Mouse (Mus musculus): Measurements from ENCODE around the gene Crim1. TPM values are rescaled to one million over a fixed set of nuclear protein-coding genes. Genes with fewer than 3 reads are reported as not detected.

The Crim1 gene
- polyA plus RNA-seq, 1 experiment from 2014 or later: 5.6 TPM

- H3K27ac ChIP-seq: no peak overlapping the region
- H3K27me3 ChIP-seq: no peaks in the 10 kb centered on the region
- no peak overlapping the region for H3K9ac ChIP-seq (replicated peaks)
- no peaks in the 10 kb centered on the region for H3K36me3 ChIP-seq
- whole genome bisulfite sequencing: 37% methylated on average over 5 of the region's 5 CpGs
- ATAC-seq (ENCODE audit: insufficient number of reproducible peaks, insufficient read depth, low FRiP score, low TSS enrichment, low read depth): no peak
- peaks cover 57% of the 10 kb centered on the region for H3K4me1 ChIP-seq (replicated peaks)
- no peak overlapping the region for H3K4me3 ChIP-seq (replicated peaks)
- no peaks in the 10 kb centered on the region for H3K9me3 ChIP-seq
- H3K4me2 ChIP-seq: no peak overlapping the region
These were observed 11.8 kb downstream of the Crim1 start for GRCm38 (mm10) chr17:78211881-78212280.

DNA sequence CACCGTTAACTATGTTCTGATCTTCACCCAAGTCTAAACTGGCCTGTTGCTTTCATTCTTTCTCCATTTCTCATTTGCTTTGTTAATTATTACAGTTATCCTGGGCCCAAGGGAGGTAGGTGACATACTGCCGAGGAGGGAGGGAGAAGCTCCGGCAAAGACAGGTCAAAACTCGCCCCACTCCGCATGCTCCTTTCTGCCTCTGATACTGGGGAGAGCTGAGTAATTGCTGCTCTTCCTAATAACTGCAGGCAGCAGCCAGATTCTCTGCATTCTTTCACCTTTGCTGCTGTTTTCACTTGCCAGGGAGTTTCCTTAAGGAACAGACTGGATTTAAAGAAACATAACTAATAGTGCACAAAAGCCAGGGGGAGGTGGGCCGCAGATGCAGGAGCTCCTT lies 13.1 kb downstream of the Crim1 start:
- Histone ChIP-seq H3K9ac (replicated peaks) (no peak overlapping the region), H3K9me3 (no peaks in the 10 kb centered on the region), H3K4me1 (replicated peaks) (peaks cover 50% of the 10 kb centered on the region), H3K4me3 (replicated peaks) (no peak overlapping the region), H3K27me3 (no peaks in the 10 kb centered on the region), H3K36me3 (no peaks in the 10 kb centered on the region), H3K27ac (peak overlapping the region; percentile 41; the same call in 1 of the 2 replicates), H3K4me2 (peak overlapping the region; percentile 26; the same call in 1 of the 2 replicates)
- WGBS: 38% methylated on average over 6 of the region's 6 CpGs
- no peak for ATAC-seq (ENCODE audit: insufficient number of reproducible peaks, insufficient read depth, low FRiP score, low TSS enrichment, low read depth)

GRCm38 (mm10) chr17:78216526-78216925 lies 16.5 kb downstream of the Crim1 start:
- no peaks in the 10 kb centered on the region for H3K36me3 ChIP-seq
- H3K27me3 ChIP-seq: no peaks in the 10 kb centered on the region
- no peak for ATAC-seq (ENCODE audit: insufficient number of reproducible peaks, insufficient read depth, low FRiP score, low TSS enrichment, low read depth)
- WGBS: 53% methylated on average over 3 of the region's 3 CpGs
- H3K4me3 ChIP-seq (replicated peaks): no peak overlapping the region
- H3K27ac ChIP-seq: no peak overlapping the region
- no peaks in the 10 kb centered on the region for H3K9me3 ChIP-seq
- peaks cover 36% of the 10 kb centered on the region for H3K4me1 ChIP-seq (replicated peaks)
- no peak overlapping the region for H3K9ac ChIP-seq (replicated peaks)
- no peak overlapping the region for H3K4me2 ChIP-seq

- ATAC-seq (ENCODE audit: insufficient number of reproducible peaks, insufficient read depth, low FRiP score, low TSS enrichment, low read depth): no peak
- H3K9me3 ChIP-seq: no peaks in the 10 kb centered on the region
- no peaks in the 10 kb centered on the region for H3K27me3 ChIP-seq
- no peak overlapping the region for H3K27ac ChIP-seq
- no peak overlapping the region for H3K4me2 ChIP-seq
- H3K4me3 ChIP-seq (replicated peaks): no peak overlapping the region
- no peaks in the 10 kb centered on the region for H3K36me3 ChIP-seq
- H3K9ac ChIP-seq (replicated peaks): no peak overlapping the region
- H3K4me1 ChIP-seq (replicated peaks): peaks cover 31% of the 10 kb centered on the region
- 58% methylated on average over 6 of the region's 6 CpGs for WGBS
These were observed 17.4 kb downstream of the Crim1 start for GRCm38 (mm10) chr17:78217406-78217805.

GRCm38 (mm10) chr17:78218506-78219232 lies 18.6 kb downstream of the Crim1 start:
- Histone ChIP-seq H3K27me3 (no peaks in the 10 kb centered on the region), H3K4me3 (replicated peaks) (no peak overlapping the region), H3K4me1 (replicated peaks) (peaks cover 31% of the 10 kb centered on the region), H3K36me3 (no peaks in the 10 kb centered on the region), H3K9ac (replicated peaks) (no peak overlapping the region), H3K27ac (no peak overlapping the region), H3K4me2 (no peak overlapping the region), H3K9me3 (no peaks in the 10 kb centered on the region)
- WGBS: 89% methylated on average over 10 of the region's 10 CpGs
- no peak for ATAC-seq (ENCODE audit: insufficient number of reproducible peaks, insufficient read depth, low FRiP score, low TSS enrichment, low read depth)

GRCm38 (mm10) chr17:78221007-78221642 lies 21.1 kb downstream of the Crim1 start:
- Histone ChIP-seq H3K27me3 (no peaks in the 10 kb centered on the region), H3K27ac (no peak overlapping the region), H3K4me1 (replicated peaks) (peaks cover 50% of the 10 kb centered on the region), H3K4me2 (no peak overlapping the region), H3K9me3 (no peaks in the 10 kb centered on the region), H3K9ac (replicated peaks) (no peak overlapping the region), H3K4me3 (replicated peaks) (no peak overlapping the region), H3K36me3 (no peaks in the 10 kb centered on the region)
- no peak for ATAC-seq (ENCODE audit: insufficient number of reproducible peaks, insufficient read depth, low FRiP score, low TSS enrichment, low read depth)
- 80% methylated on average over 8 of the region's 8 CpGs for WGBS

GRCm38 (mm10) chr17:78221860-78222259 lies 21.8 kb downstream of the Crim1 start:
- WGBS: 93% methylated on average over 1 of the region's 1 CpGs
- Histone ChIP-seq H3K4me1 (replicated peaks) (peaks cover 52% of the 10 kb centered on the region), H3K36me3 (no peaks in the 10 kb centered on the region), H3K27me3 (no peaks in the 10 kb centered on the region), H3K9ac (replicated peaks) (no peak overlapping the region), H3K4me2 (no peak overlapping the region), H3K9me3 (no peaks in the 10 kb centered on the region), H3K27ac (no peak overlapping the region), H3K4me3 (replicated peaks) (no peak overlapping the region)
- no peak for ATAC-seq (ENCODE audit: insufficient number of reproducible peaks, insufficient read depth, low FRiP score, low TSS enrichment, low read depth)

DNA sequence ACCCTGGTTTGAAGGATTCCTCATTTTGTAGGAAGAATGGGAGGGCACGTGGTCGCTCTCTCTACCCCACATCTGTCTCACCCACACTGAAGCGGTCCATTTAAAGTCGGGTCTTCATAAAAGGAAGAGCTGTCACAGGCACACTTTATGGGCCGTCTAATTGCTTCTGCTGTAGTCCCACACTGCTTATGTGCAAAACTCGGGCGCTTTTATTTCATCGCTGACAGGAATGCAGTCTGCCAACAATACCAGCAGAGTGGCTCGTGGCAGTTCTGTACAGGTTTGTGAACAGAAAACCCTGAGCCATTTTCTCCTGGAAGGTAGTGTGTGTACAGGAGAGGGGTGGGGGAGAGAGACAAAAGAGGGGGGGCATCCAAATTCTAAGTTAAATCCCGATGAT lies 23.9 kb downstream of the Crim1 start:
- Histone ChIP-seq H3K4me1 (replicated peaks) (peaks cover 43% of the 10 kb centered on the region), H3K9me3 (no peaks in the 10 kb centered on the region), H3K4me3 (replicated peaks) (no peak overlapping the region), H3K27me3 (no peaks in the 10 kb centered on the region), H3K4me2 (no peak overlapping the region), H3K36me3 (no peaks in the 10 kb centered on the region), H3K27ac (no peak overlapping the region), H3K9ac (replicated peaks) (no peak overlapping the region)
- WGBS: 31% methylated on average over 10 of the region's 10 CpGs
- no peak for ATAC-seq (ENCODE audit: insufficient number of reproducible peaks, insufficient read depth, low FRiP score, low TSS enrichment, low read depth)

DNA sequence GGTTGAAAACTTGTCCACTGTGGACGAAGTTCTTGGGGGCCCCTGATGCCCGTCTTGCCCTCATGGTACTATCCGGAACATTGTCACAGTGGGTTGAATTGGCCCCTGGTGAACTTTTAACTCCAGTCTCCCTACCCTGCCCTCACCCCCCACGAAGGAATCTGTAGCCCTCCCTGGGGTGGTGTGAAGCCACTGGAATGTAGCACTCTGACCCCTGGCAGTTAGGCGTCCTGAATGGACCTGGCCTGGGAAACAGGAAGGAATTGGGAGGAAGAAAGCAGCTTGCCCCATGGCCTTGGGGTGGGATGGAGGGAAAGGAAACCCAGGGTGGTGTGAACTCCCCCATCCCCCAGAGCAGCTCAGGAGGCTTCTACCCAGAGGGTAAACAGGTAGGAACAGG lies 25.5 kb downstream of the Crim1 start:
- no peaks in the 10 kb centered on the region for H3K36me3 ChIP-seq
- no peak overlapping the region for H3K4me2 ChIP-seq
- no peak overlapping the region for H3K4me3 ChIP-seq (replicated peaks)
- no peaks in the 10 kb centered on the region for H3K9me3 ChIP-seq
- H3K27ac ChIP-seq: no peak overlapping the region
- H3K4me1 ChIP-seq (replicated peaks): peaks cover 43% of the 10 kb centered on the region
- no peak for ATAC-seq (ENCODE audit: insufficient number of reproducible peaks, insufficient read depth, low FRiP score, low TSS enrichment, low read depth)
- H3K27me3 ChIP-seq: no peaks in the 10 kb centered on the region
- H3K9ac ChIP-seq (replicated peaks): no peak overlapping the region
- 60% methylated on average over 5 of the region's 5 CpGs for WGBS

DNA sequence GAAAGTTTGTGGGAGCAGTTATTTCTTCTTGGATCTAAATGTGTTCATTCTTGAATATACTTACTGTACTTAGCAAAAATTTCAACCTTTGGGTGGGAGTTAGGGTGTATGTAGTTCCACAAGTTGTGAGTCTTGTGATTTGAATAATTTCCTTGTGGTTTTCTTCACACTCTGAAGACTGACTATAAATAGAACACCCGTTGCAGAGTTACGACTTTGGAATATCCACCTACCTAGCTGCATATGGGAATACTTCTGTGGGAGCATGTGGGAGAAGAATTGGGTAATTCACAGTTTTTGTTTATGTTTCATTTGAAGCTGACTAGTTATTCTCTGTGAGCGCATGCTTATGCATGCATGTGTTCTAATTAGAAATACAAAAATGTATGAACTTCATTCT lies 27.2 kb downstream of the Crim1 start:
- ATAC-seq (ENCODE audit: insufficient number of reproducible peaks, insufficient read depth, low FRiP score, low TSS enrichment, low read depth): no peak
- no peaks in the 10 kb centered on the region for H3K36me3 ChIP-seq
- WGBS: 62% methylated on average over 3 of the region's 3 CpGs
- H3K9me3 ChIP-seq: no peaks in the 10 kb centered on the region
- no peak overlapping the region for H3K4me2 ChIP-seq
- H3K27me3 ChIP-seq: no peaks in the 10 kb centered on the region
- no peak overlapping the region for H3K27ac ChIP-seq
- no peak overlapping the region for H3K9ac ChIP-seq (replicated peaks)
- H3K4me1 ChIP-seq (replicated peaks): peaks cover 43% of the 10 kb centered on the region
- no peak overlapping the region for H3K4me3 ChIP-seq (replicated peaks)

DNA sequence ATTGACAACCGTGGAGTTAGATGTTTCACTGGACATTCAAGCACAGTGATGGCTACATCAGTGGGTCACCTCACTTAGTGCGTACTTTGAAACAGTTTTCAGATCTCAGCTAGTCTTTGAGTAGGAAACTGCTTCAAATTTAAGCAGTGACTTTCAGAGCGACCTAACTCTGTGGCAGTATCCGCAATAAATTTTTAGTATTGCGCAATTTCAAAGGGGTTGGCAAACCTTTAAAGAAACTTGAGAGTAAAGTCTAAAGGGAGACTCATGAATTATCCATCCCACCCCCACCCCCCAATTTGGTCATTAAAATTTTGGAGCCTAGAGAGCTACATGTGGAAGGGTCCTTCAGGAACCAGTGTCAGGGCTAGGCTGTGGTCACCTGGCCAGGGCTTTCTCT lies 31.5 kb downstream of the Crim1 start:
- Histone ChIP-seq H3K9ac (replicated peaks) (no peak overlapping the region), H3K4me2 (no peak overlapping the region), H3K27ac (no peak overlapping the region), H3K4me1 (replicated peaks) (peaks cover 9% of the 10 kb centered on the region), H3K4me3 (replicated peaks) (no peak overlapping the region), H3K36me3 (no peaks in the 10 kb centered on the region), H3K9me3 (no peaks in the 10 kb centered on the region), H3K27me3 (no peaks in the 10 kb centered on the region)
- 87% methylated on average over 5 of the region's 5 CpGs for WGBS
- ATAC-seq (ENCODE audit: insufficient number of reproducible peaks, insufficient read depth, low FRiP score, low TSS enrichment, low read depth): no peak

DNA sequence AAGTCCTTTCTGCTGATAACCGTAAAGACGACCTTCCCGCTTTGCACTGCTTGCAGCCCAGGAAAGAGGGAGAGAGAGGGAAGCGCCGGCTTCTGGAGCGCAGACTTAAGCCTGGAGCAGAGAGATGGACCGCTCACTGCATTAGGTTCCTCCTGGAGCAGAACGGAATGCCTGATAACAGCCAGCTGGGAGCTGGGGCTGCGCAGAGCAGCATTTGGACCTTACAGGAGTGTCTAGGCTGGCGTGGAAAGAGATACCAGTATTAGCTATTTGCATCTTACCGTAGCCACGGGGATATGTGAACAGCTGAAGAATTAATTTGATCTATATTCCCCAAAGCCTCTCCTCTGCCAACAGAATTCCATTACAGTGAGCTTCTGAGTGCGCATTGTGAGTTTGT lies 32.7 kb downstream of the Crim1 start:
- Histone ChIP-seq H3K9me3 (no peaks in the 10 kb centered on the region), H3K27ac (no peak overlapping the region), H3K9ac (replicated peaks) (no peak overlapping the region), H3K27me3 (no peaks in the 10 kb centered on the region), H3K4me1 (replicated peaks) (peaks cover 4% of the 10 kb centered on the region; the same call in 1 of the 2 replicates), H3K36me3 (peaks cover under 1% of the 10 kb centered on the region; the same call in 1 of the 2 replicates), H3K4me2 (no peak overlapping the region), H3K4me3 (replicated peaks) (no peak overlapping the region)
- 83% methylated on average over 13 of the region's 13 CpGs for WGBS
- no peak for ATAC-seq (ENCODE audit: insufficient number of reproducible peaks, insufficient read depth, low FRiP score, low TSS enrichment, low read depth)
